Mouse (Mus musculus) neural tube, embryonic 12.5 days (tissue): ENCODE measurements around the gene Tipin. TPM values are rescaled to one million over a fixed set of nuclear protein-coding genes. Genes with fewer than 3 reads are reported as not detected.
"Not testable (repeated sequence)": the region's sequence is repeated elsewhere in the genome, so short reads cannot be mapped to it uniquely, and the experiment has no call there.

ENCODE experiments used
- ATAC-seq: fragments of 200-750 bp; cut with Nextera tagmentation; 2 replicates; pipeline ENCODE4 v1.8.0; 2017; ENCODE audit warnings: low read depth, mild to moderate bottlenecking, moderate TSS enrichment, moderate library complexity; ENCODE audit not compliant: low FRiP score
- H3K27ac ChIP-seq: fragments of 300-500 bp; sonication (generic); 2 replicates; pipeline ENCODE4 v1.5.1; 2016
- H3K27me3 ChIP-seq: fragments of 300-500 bp; sonication (generic); replicated peaks from 2 replicates; pipeline ENCODE4 v1.6.1; 2016; ENCODE audit warnings: mild to moderate bottlenecking
- H3K36me3 ChIP-seq: fragments of 300-500 bp; sonication (generic); 2 replicates; pipeline ENCODE4 v1.6.1; 2016; ENCODE audit warnings: mild to moderate bottlenecking
- H3K4me1 ChIP-seq: fragments of 300-500 bp; sonication (generic); 2 replicates; pipeline ENCODE4 v1.6.1; 2016
- H3K4me2 ChIP-seq: fragments of 300-500 bp; sonication (generic); replicated peaks from 2 replicates; pipeline ENCODE4 v1.6.1; 2016; ENCODE audit warnings: mild to moderate bottlenecking
- H3K4me3 ChIP-seq: fragments of 300-500 bp; sonication (generic); 2 replicates; pipeline ENCODE4 v1.5.1; 2016
- H3K9ac ChIP-seq: fragments of 300-500 bp; sonication (generic); 2 replicates; pipeline ENCODE4 v1.6.1; 2016; ENCODE audit warnings: mild to moderate bottlenecking
- H3K9me3 ChIP-seq: fragments of 300-500 bp; sonication (generic); 2 replicates; pipeline ENCODE4 v1.6.1; 2016; ENCODE audit warnings: mild to moderate bottlenecking
- WGBS: fragments of 180-500 bp; shearing (Covaris S2); methylation state at CpG from one replicate; pipeline ENCODE4 v1.1.7; 2016; 5-methylcytosine and 5-hydroxymethylcytosine counted together
- polyA plus RNA-seq: library from polyadenylated mRNA; unstranded; fragments of >200 nt; fragmentation: Nextera tagmentation; extraction: Ambion mirVana; gene quantifications from 2 replicates; pipeline ENCODE4 v1.2.1, GENCODE M21; 2016

Tipin gene
- polyA plus RNA-seq, 1 experiment from 2014 or later, result 159 TPM

- under 1% methylated on average over 89 of the region's 89 CpGs for WGBS
- H3K36me3 ChIP-seq, result no peaks in the 10 kb centered on the region
Observed at GRCm38 (mm10) chr9:64253021-64253904, 28.1 kb upstream of the Tipin start, which contains the start of gene Map2k1. Gene Map2k1, minus strand, starts transcription at chr9:64253631.

DNA sequence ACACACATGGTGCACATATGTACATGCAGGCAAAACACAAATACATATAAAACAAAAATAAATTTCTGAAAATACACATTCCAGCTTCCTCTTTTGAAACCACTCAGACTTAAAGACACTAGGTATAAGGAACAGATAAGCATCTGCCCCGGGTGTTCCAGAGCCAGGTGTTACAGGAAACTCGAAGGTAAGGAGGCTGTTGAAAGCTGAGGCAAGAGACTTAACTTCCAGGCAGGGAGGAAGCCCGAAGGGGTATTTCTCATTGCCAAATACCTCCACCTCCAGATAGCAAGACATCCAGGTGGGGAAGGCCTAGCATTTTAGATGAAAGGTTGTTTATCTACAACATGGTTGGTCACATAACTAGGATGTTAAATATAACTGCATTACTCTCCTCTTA, 26.0 kb upstream of the Tipin start:
- no peak for ATAC-seq
- H3K4me3 ChIP-seq, result no peak overlapping the region
- 82% methylated on average over 3 of the region's 3 CpGs for WGBS
- H3K27me3 ChIP-seq, result no peaks in the 10 kb centered on the region
- no peaks in the 10 kb centered on the region for H3K36me3 ChIP-seq
- H3K4me1 ChIP-seq, result peaks cover 13% of the 10 kb centered on the region
- H3K27ac ChIP-seq, result no peak overlapping the region
- H3K9me3 ChIP-seq, result no peaks in the 10 kb centered on the region
- H3K9ac ChIP-seq, result no peak overlapping the region
- H3K4me2 ChIP-seq, result no peak overlapping the region

More at GRCm38 (mm10) chr9:64253021-64253904, 28.1 kb upstream of the Tipin start, which contains the start of gene Map2k1:
- Histone ChIP-seq H3K4me3 (peak within 1 kb of the TSS; percentile 90), H3K9me3 (no peaks in the 10 kb centered on the region), H3K27me3 (no peaks in the 10 kb centered on the region), H3K4me2 (peak within 1 kb of the TSS; percentile 87), H3K4me1 (peaks cover 13% of the 10 kb centered on the region), H3K27ac (peak within 1 kb of the TSS; percentile 76), H3K9ac (peak within 1 kb of the TSS; percentile 79)
- peak; percentile 98 for ATAC-seq

DNA sequence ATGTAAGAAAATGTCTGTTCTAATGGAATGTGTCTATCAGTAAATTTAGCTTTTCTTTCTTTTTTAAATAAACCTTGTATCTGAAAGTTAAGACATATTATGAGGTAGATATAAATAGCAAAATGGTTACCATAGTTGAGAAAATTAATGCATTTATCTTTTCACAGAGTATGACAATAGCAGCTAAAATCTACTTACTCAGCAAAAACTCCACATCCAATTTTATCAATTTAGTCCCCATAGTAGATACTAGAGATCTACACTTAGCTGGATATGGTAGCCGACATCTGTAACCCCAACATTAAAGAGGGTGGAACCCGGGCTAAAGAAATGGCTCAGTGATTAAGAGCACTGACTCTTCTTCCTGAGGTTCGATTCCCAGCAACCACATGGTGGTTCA, 25.2 kb upstream of the Tipin start:
- Histone ChIP-seq H3K4me3 (no peak overlapping the region), H3K9me3 (no peaks in the 10 kb centered on the region), H3K36me3 (no peaks in the 10 kb centered on the region), H3K4me1 (peaks cover 13% of the 10 kb centered on the region), H3K27me3 (no peaks in the 10 kb centered on the region), H3K27ac (no peak overlapping the region), H3K4me2 (no peak overlapping the region), H3K9ac (no peak overlapping the region)
- ATAC-seq, result no peak
- 92% methylated on average over 3 of the region's 3 CpGs for WGBS

GRCm38 (mm10) chr9:64259906-64260305, 21.5 kb upstream of the Tipin start:
- no peak overlapping the region for H3K4me2 ChIP-seq
- no peaks in the 10 kb centered on the region for H3K4me1 ChIP-seq
- no peaks in the 10 kb centered on the region for H3K36me3 ChIP-seq
- H3K27me3 ChIP-seq, result no peaks in the 10 kb centered on the region
- ATAC-seq, result no peak
- H3K27ac ChIP-seq, result no peak overlapping the region
- no peaks in the 10 kb centered on the region for H3K9me3 ChIP-seq
- no peak overlapping the region for H3K4me3 ChIP-seq
- 90% methylated on average over 5 of the region's 5 CpGs for WGBS
- no peak overlapping the region for H3K9ac ChIP-seq

GRCm38 (mm10) chr9:64261023-64261422, 20.4 kb upstream of the Tipin start:
- Histone ChIP-seq H3K9ac (no peak overlapping the region), H3K27ac (no peak overlapping the region), H3K4me1 (no peaks in the 10 kb centered on the region), H3K4me2 (no peak overlapping the region), H3K27me3 (no peaks in the 10 kb centered on the region), H3K36me3 (no peaks in the 10 kb centered on the region), H3K9me3 (no peaks in the 10 kb centered on the region), H3K4me3 (no peak overlapping the region)
- 91% methylated on average over 4 of the region's 4 CpGs for WGBS
- ATAC-seq, result no peak

DNA sequence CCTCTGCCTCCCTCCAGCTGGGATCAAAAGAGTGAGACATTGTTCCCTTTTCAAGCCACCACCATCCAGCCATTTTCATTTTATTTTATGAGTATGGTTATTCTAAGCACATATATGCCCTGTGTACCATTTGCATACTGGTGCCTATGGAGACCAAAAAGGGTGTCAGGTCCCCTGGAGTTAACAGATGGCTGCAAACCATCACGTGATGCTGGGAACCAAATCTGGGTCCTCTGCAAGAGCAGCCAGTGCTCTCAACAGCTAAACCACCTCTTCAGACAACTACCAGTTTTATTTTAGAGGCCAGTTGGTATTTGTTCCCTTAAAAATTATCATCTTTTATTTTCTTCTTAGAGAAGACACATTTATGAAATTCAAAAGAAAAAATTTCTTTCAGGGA, 16.6 kb upstream of the Tipin start:
- no peaks in the 10 kb centered on the region for H3K36me3 ChIP-seq
- WGBS, result 34% methylated on average over 1 of the region's 1 CpGs
- H3K27me3 ChIP-seq, result no peaks in the 10 kb centered on the region
- H3K9ac ChIP-seq, result no peak overlapping the region
- no peaks in the 10 kb centered on the region for H3K4me1 ChIP-seq
- H3K4me2 ChIP-seq, result no peak overlapping the region
- no peak overlapping the region for H3K27ac ChIP-seq
- ATAC-seq, result no peak
- no peak overlapping the region for H3K4me3 ChIP-seq
- H3K9me3 ChIP-seq, result no peaks in the 10 kb centered on the region

- H3K4me1 ChIP-seq, result no peaks in the 10 kb centered on the region
- WGBS, result 94% methylated on average over 1 of the region's 1 CpGs
- H3K27ac ChIP-seq, result no peak overlapping the region
- no peak for ATAC-seq
- H3K9me3 ChIP-seq, result no peaks in the 10 kb centered on the region
- no peaks in the 10 kb centered on the region for H3K36me3 ChIP-seq
- no peak overlapping the region for H3K9ac ChIP-seq
- no peaks in the 10 kb centered on the region for H3K27me3 ChIP-seq
- no peak overlapping the region for H3K4me2 ChIP-seq
- H3K4me3 ChIP-seq, result no peak overlapping the region
Observed at GRCm38 (mm10) chr9:64267231-64267630, 14.2 kb upstream of the Tipin start.

DNA sequence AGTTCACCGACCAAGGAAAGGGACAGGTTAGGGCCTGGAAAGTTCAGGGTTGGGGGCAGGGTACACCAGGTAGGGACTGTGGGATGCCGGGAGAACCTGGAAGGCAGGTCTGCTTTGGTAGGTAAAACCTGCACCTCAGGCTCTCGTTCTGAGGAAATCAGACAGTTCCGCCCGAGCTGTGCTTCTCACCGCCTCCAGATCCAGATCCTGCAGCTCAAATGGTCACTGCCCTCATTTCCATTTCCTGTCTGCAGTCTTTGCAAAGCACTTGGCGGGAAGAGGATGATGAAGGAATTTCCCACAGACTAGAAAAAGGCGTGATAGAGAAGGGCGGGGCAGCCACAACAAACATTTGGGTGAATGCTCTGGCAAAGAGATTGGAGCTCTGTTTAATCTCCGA, 13.2 kb upstream of the Tipin start:
- 94% methylated on average over 10 of the region's 10 CpGs for WGBS
- Histone ChIP-seq H3K4me3 (no peak overlapping the region), H3K9ac (no peak overlapping the region), H3K9me3 (no peaks in the 10 kb centered on the region), H3K27me3 (no peaks in the 10 kb centered on the region), H3K36me3 (no peaks in the 10 kb centered on the region), H3K4me1 (no peaks in the 10 kb centered on the region), H3K4me2 (no peak overlapping the region), H3K27ac (no peak overlapping the region)
- no peak for ATAC-seq

- not testable (repeated sequence) for H3K27me3 ChIP-seq, H3K36me3 ChIP-seq, H3K4me2 ChIP-seq, H3K4me3 ChIP-seq, H3K4me1 ChIP-seq, H3K9ac ChIP-seq, H3K9me3 ChIP-seq, H3K27ac ChIP-seq, ATAC-seq
- WGBS, result 97% methylated on average over 8 of the region's 8 CpGs
Observed at GRCm38 (mm10) chr9:64268836-64269235, 12.5 kb upstream of the Tipin start.

DNA sequence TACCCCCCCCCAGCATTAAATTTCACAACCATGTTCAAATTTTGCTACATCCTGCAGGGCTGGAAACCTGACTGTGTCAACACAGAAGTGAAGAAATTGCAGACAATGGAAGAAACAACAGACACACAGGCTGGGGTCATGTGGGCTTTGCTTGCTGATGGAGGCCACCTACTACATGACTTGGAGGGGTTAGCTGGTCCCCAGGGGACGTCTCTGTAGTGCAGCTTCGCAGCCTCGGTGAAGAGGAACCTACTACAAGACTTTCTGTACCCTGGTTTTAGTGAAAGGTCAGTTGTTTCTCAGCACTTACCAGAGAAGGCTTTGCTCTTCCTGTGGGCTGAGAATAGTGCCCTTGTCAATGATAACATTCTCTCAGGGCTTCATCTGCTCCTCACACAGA, 10.1 kb upstream of the Tipin start:
- WGBS, result 70% methylated on average over 3 of the region's 3 CpGs

DNA sequence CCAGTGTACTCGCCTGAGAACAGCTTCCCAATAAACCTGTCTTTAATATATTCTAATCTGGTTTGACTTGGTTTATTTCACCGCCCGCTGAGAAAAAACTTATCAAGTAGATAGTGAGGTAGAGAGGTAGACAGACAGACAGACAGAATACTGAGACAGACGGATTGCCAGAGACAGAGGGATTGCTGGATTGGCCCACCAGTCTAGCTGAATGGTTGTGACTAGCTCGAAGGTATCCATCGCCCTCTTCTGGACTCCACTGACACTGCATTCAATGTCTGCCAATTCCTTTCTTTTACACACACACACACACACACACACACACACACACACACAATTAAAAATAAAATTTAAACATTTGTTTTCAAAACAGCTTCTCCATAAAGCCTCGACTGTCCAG, 8.8 kb upstream of the Tipin start:
- H3K36me3 ChIP-seq, result no peaks in the 10 kb centered on the region
- H3K4me1 ChIP-seq, result no peaks in the 10 kb centered on the region
- H3K27ac ChIP-seq, result no peak overlapping the region
- H3K9ac ChIP-seq, result no peak overlapping the region
- H3K4me3 ChIP-seq, result no peak overlapping the region
- WGBS, result 37% methylated on average over 7 of the region's 7 CpGs
- no peak for ATAC-seq
- H3K9me3 ChIP-seq, result no peaks in the 10 kb centered on the region
- no peak overlapping the region for H3K4me2 ChIP-seq
- H3K27me3 ChIP-seq, result no peaks in the 10 kb centered on the region

More for the DNA sequence above, 10.1 kb upstream of the Tipin start:
- Histone ChIP-seq H3K27me3 (no peaks in the 10 kb centered on the region), H3K4me1 (no peaks in the 10 kb centered on the region), H3K36me3 (no peaks in the 10 kb centered on the region), H3K9me3 (no peaks in the 10 kb centered on the region), H3K4me3 (no peak overlapping the region), H3K4me2 (no peak overlapping the region), H3K9ac (no peak overlapping the region), H3K27ac (no peak overlapping the region)
- no peak for ATAC-seq

DNA sequence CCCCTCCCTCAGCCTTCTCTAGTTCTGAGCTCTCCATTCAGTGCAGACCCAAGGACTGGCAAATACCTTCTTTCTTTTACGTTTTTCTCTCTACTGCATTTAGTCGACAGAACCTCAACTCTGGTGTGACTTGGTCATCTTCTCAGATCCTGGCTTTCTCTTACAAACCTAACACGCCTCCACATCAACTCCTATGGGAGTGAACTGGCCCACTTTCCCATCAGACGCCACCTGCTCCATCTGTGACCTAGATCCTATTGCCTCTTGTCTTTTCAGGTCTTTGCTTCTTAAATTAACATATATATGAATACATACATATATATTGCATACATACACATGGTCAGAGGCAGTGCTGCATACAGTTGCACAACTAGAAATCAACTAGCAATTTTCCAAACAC, 7.6 kb upstream of the Tipin start:
- H3K9me3 ChIP-seq, result no peaks in the 10 kb centered on the region
- H3K36me3 ChIP-seq, result no peaks in the 10 kb centered on the region
- no peaks in the 10 kb centered on the region for H3K27me3 ChIP-seq
- H3K4me2 ChIP-seq, result no peak overlapping the region
- no peak overlapping the region for H3K9ac ChIP-seq
- H3K4me1 ChIP-seq, result no peaks in the 10 kb centered on the region
- WGBS, result 83% methylated on average over 4 of the region's 4 CpGs
- no peak for ATAC-seq
- H3K4me3 ChIP-seq, result no peak overlapping the region
- H3K27ac ChIP-seq, result no peak overlapping the region

DNA sequence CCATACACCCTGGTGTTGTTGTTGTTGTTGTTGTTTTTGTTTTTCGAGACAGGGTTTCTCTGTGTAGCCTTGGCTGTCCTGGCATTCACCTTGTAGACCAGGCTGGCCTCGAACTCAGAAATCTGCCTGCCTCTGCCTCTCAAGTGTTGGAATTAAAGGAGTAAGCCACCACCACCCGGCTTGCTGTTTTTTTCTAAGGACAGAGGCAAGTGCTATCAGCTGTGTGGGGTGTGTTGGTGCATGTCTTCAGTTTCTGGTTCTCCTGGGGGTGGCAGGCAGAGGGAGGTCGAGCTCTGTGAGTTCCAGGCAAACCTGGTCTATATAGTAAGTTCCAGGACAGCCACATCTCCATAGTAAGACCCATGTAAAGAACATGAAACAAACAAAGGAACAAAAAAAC, 7.1 kb upstream of the Tipin start:
- Histone ChIP-seq H3K36me3 (no peaks in the 10 kb centered on the region), H3K4me2 (no peak overlapping the region), H3K4me3 (no peak overlapping the region), H3K27ac (no peak overlapping the region), H3K27me3 (no peaks in the 10 kb centered on the region), H3K9ac (no peak overlapping the region), H3K9me3 (no peaks in the 10 kb centered on the region), H3K4me1 (no peaks in the 10 kb centered on the region)
- ATAC-seq, result no peak
- 82% methylated on average over 4 of the region's 4 CpGs for WGBS
